Mouse (Mus musculus): Measurements from ENCODE around the gene Nrn1.

Nrn1 gene

GRCm38 (mm10) chr13:36734731-36735571, at the start of gene Nrn1:
Gene Nrn1 (minus strand): TSS chr13:36735131.
- DNase-seq (ENCODE audit: low spot score): peak; percentile 46

- peak; percentile 13 for DNase-seq (ENCODE audit: low spot score)
These were observed 44.7 kb upstream of the Nrn1 start for GRCm38 (mm10) chr13:36779626-36780025.

- no peak for DNase-seq (ENCODE audit: low spot score)
These were observed 31.9 kb upstream of the Nrn1 start for GRCm38 (mm10) chr13:36766801-36767200.

GRCm38 (mm10) chr13:36751861-36752260, 16.9 kb upstream of the Nrn1 start:
- DNase-seq (ENCODE audit: low spot score): no peak

DNA sequence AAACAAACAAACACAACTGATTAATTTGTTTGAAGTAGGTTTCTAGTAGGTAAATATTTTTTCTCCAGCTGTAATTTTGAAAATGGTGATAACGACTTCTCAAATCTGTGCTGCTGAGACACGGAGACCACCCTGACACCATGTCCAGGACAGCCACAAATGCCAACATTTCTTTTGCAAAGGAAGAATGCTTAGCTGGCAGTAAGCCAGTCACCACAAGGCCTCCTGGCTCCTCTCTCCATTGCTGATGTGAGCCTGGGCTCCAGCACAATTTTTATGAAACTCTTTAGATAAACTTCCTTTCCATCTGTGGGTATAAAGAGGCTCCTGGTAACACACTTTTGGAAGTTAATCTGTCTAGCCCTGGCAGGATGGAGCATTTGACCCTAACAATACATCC, 15.1 kb upstream of the Nrn1 start:
- no peak for DNase-seq (ENCODE audit: low spot score)

DNA sequence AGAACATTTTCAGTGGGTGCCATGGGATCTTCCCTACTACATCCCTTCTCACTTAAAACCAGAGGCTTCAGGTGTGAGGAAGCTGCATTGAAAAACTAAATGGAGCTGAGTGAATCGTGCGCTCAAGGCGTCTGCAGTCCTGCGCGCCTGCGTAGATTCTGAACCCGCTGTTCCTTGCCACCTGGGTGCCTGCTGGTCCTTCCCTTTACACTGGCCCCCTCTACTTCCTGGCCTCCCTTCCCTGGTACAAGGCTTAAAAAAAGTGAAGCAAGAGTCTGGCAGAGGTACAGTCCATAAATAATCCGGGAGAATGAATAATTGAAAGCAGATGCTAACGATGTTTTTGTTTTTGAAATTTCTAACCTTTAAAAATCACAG, 1.7 kb upstream of the Nrn1 start:
- peak; percentile 55 for DNase-seq (ENCODE audit: low spot score)

GRCm38 (mm10) chr13:36735901-36736618, 1.1 kb upstream of the Nrn1 start:
- peak; percentile 93 for DNase-seq (ENCODE audit: low spot score)

- peak; percentile 71 for DNase-seq (ENCODE audit: low spot score)
These were observed 791 bp downstream of the Nrn1 start for GRCm38 (mm10) chr13:36733989-36734690.

GRCm38 (mm10) chr13:36733566-36733965, 1.4 kb downstream of the Nrn1 start:
- DNase-seq (ENCODE audit: low spot score): no peak

DNA sequence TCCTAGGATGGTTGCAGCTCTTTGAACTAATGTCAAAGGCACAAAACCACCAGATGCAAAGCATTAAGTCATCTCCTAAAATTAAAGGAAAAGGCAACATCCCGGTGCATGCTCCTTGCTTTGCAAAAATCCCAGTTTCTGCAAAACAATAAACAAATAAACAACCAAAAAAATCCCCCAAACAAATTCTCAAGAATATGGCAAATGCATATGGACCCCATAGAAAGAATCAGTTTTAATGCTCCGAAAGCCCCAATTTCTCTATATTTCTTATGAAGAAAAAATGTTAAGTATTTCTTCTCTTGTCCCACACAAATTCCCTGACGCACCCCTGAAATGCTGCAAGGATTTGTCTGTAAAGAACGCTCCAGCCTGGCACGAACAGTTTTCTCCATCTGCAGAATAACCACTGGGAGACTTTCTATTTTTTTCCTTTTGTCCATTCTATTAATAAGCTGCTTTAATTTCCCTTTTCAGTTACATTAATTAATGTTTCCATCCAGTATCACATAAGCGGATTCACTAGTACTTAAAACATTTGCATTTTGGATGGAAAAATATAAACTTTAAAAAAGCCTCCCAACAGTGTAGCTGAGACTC, 1.9 kb downstream of the Nrn1 start:
- peak; percentile 53 for DNase-seq (ENCODE audit: low spot score)

DNA sequence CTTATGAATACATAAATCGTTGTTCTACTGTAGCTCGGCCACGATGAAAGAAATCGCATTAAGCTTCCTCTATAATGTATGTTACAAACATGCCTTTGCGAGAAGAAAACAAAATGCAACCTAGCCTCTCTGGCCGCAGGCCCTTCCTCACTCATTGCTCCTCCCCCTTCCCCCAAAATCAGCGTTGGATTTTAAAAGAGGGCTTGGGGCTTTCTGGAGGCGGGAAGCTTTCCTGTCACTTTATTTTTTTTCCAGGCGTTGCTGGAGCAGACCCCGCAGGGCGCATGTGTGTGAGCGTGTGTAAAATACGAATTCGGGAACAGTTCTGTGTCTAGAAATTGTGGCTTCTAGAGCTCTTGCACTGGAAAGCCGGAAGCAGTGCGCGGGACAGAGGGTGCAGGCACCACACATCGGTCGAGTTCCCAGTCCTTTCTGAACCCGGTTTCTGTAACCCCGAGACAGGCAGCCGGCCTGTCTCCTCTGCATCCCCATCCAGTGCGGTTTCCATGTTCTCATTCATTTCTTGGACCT, 2.9 kb downstream of the Nrn1 start:
- DNase-seq (ENCODE audit: low spot score): peak; percentile 63

GRCm38 (mm10) chr13:36731016-36731930, 3.7 kb downstream of the Nrn1 start:
- DNase-seq (ENCODE audit: low spot score): peak; percentile 73

DNA sequence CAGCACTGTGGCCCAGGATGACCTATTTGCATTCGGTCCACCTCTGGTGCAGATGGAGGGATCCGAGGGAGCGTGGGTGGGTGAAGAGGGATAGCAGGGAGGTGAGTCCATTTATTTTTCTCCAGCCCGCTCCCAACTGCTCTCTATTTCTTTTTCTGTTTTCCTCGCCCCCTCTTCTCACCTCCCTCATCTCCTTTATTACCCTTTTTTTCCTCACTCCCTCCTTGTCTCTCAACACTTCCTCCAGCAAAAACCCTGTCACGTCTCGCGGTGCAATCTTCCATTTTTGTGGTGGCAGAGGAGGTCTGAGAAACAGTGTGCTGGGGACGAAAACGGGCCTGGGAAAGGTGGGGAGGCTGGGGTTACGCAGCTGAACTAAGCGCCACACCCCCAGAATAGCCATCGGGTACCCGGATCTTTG, 4.6 kb downstream of the Nrn1 start:
- DNase-seq (ENCODE audit: low spot score): peak; percentile 12

GRCm38 (mm10) chr13:36729731-36730340, 5.1 kb downstream of the Nrn1 start:
- DNase-seq (ENCODE audit: low spot score): peak; percentile 12

DNA sequence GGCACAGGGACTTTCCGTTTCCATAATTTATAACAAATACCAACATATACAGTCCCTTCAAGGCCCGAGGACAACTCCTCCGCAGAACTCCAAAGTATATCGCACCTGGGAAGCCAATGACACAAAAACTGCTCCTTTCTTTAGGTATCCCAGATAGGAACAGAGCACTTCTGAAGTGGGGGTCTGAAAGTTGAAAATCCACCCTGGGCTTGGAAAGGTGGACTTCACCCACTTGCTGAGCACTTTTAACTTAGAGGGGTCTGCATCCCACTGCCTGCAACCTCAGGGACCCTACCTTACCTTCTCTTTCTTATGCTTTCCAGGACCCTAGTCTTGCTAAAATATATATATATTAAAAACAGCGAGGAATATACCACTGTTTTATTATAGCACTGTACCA, 6.4 kb downstream of the Nrn1 start:
- no peak for DNase-seq (ENCODE audit: low spot score)

DNA sequence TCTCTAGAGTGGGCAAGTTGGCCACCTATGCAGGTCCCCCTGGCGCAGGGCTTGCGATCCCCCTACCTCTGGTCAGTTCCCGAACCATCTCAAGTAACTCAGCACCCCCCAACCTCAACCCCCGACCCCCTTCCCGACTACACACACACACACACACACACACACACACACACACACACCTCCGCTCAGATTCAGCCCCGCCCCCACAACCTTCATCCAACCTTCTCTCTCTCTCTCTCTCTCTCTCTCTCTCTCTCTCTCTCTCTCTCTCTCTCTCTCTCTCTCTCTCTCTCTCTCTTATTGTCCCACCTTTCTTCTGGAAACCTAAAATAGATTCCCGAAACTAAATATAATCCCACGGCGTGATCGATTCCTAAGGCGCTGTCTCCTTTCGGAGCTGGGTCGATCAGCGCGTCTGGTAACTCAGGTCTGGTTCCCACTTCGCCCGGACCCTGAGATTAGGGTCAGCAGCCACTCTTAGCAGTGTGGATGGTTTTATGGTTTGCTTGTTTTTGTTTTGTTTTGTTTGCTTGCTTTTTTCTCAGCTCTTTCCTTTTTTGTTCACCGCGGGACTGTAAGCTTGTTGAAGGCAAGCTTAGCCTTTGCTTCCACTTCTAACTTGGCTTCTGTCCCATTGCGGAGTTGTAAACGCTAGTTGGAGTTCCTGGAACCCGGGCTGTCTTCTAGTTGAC, 7.0 kb downstream of the Nrn1 start:
- no peak for DNase-seq (ENCODE audit: low spot score)

- peak; percentile 85 for DNase-seq (ENCODE audit: low spot score)
These were observed 7.8 kb downstream of the Nrn1 start for GRCm38 (mm10) chr13:36726951-36727778.

- DNase-seq (ENCODE audit: low spot score): peak; percentile 59
These were observed 8.4 kb downstream of the Nrn1 start for GRCm38 (mm10) chr13:36726551-36726950.

DNA sequence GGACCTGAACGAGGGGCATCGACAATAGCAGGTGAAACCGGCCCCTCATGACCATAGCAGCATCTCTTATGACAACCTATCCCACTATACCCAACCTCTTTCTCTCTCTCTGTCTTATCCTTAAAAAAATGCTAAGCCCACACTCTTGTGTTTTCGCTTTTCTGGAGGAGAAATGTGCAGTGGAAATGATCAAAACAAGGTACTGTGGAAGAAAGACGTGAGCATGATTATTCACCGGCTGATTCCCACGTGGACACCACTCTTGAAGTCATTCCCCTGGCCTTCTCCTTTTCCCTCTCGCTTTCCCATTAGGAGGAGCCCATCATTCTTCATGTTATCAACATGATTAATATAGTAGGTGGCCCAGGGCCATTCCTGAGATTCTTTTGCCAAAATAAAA, 9.1 kb downstream of the Nrn1 start:
- peak; percentile 53 for DNase-seq (ENCODE audit: low spot score)
